Mouse (Mus musculus) MEL (cell line): Measurements from ENCODE around the gene Rabep1.

Experiments used
- CTCF ChIP-seq, 3 experiments: IDR thresholded peaks in 2 of 3; conservative IDR thresholded peaks in 1 of 3; 2 replicates each; pipeline ENCODE4 v1.5.1; 2011 to 2012; ENCODE audit warnings: low read length in 3 of 3, low read depth in 2 of 3, mild to moderate bottlenecking in 2 of 3, improper control_type of control experiment in 1 of 3, inconsistent platforms in 1 of 3, mixed read lengths in 1 of 3, moderate library complexity in 1 of 3; ENCODE audit not compliant: control insufficient read depth in 1 of 3, insufficient read depth in 1 of 3, poor library complexity in 1 of 3, severe bottlenecking in 1 of 3
- NRF1 ChIP-seq: IDR thresholded peaks from 2 replicates; pipeline ENCODE4 v1.6.1; 2014; ENCODE audit warnings: low read depth, mild to moderate bottlenecking, inconsistent platforms, low read length, improper control_type of control experiment, moderate library complexity; ENCODE audit not compliant: poor library complexity, insufficient read depth, severe bottlenecking
- POLR2A ChIP-seq, 2 experiments: IDR thresholded peaks; 2 replicates each; pipeline ENCODE4 v1.6.1; 2011 to 2012; ENCODE audit warnings: low read length in 2 of 2, mild to moderate bottlenecking in 2 of 2, control low read depth in 1 of 2, improper control_type of control experiment in 1 of 2, low read depth in 1 of 2, moderate library complexity in 1 of 2; ENCODE audit not compliant: control insufficient read depth in 1 of 2, insufficient read depth in 1 of 2, poor library complexity in 1 of 2
- RCOR1 ChIP-seq: IDR thresholded peaks from 2 replicates; pipeline ENCODE4 v1.6.1; 2012; ENCODE audit warnings: low read depth, mild to moderate bottlenecking, inconsistent platforms, low read length, improper control_type of control experiment
- USF2 ChIP-seq, 2 experiments: IDR thresholded peaks; 2 replicates each; pipeline ENCODE4 v1.6.1; 2011 to 2012; ENCODE audit warnings: improper control_type of control experiment in 2 of 2, low read length in 2 of 2, borderline replicate concordance in 1 of 2, inconsistent platforms in 1 of 2, low read depth in 1 of 2, mild to moderate bottlenecking in 1 of 2; ENCODE audit not compliant: insufficient read depth in 1 of 2
- ZC3H11A ChIP-seq: IDR thresholded peaks from 2 replicates; pipeline ENCODE4 v1.6.1; 2012; ENCODE audit warnings: low read depth, mild to moderate bottlenecking, inconsistent platforms, low read length, improper control_type of control experiment

DNA sequence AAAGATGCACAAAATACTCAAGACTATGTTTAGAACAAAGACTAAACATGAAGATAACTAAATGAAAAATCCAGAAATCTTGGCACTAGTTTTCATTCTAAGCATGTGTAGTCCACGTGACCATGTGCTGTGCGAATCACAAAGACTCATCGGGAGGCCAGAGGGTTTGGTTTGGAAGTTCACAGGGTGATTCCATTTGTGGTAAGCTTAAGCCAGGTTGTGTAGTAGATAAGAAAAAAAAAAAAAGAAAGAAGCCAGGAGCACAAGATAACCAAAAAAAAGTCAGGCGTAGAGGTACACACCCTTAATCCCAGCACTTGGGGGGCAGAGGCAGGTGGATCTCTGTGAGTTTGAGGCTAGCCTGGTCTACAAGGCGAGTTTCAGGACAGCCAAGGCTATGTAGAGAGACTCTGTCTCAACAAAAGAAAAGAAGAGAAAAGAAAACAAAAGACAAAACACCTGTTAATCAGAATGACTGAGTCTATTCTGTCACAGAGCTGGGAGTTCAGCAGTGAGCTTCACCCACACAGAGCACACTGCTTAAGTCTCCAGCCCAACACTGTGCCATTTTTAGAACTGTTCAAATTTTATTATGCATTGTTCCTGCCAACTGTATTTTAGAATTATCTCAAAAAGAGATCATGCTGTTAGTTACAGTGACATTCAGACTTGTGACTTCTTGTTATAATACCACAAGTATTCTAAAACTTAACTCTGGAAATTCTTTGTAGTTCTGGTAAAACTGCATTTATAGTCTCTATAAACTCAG, 116.4 kb downstream of the Rabep1 start:
- TF ChIP-seq CTCF (IDR thresholded peaks at IDR 0.05 in 2 of 3, conservative IDR thresholded peaks at IDR 0.05 in 1 of 3; ENCODE audit: control insufficient read depth in 1 of 3, insufficient read depth in 1 of 3, low read depth in 2 of 3, low read length in 3 of 3, poor library complexity in 1 of 3, severe bottlenecking in 1 of 3) = no peak
- TF ChIP-seq USF2 (IDR thresholded peaks at IDR 0.05; ENCODE audit: borderline replicate concordance in 1 of 2, insufficient read depth in 1 of 2, low read depth in 1 of 2, low read length in 2 of 2) = no peak
- TF ChIP-seq ZC3H11A = no peak
- no peak for TF ChIP-seq POLR2A (IDR thresholded peaks at IDR 0.05; ENCODE audit: control insufficient read depth in 1 of 2, insufficient read depth in 1 of 2, low read depth in 1 of 2, low read length in 2 of 2, poor library complexity in 1 of 2)
- TF ChIP-seq RCOR1 = no peak
- no peak for TF ChIP-seq NRF1
